Mouse (Mus musculus) cerebellum, postnatal 4 days (tissue): ENCODE results near the gene Gabbr2.

Experiments used
- DNase-seq, 2 experiments: peaks; one replicate each; pipeline ENCODE4 v3.0.0; 2022; ENCODE audit warnings: low spot score in 2 of 2, mixed read lengths in 1 of 2

Gabbr2 gene

DNA sequence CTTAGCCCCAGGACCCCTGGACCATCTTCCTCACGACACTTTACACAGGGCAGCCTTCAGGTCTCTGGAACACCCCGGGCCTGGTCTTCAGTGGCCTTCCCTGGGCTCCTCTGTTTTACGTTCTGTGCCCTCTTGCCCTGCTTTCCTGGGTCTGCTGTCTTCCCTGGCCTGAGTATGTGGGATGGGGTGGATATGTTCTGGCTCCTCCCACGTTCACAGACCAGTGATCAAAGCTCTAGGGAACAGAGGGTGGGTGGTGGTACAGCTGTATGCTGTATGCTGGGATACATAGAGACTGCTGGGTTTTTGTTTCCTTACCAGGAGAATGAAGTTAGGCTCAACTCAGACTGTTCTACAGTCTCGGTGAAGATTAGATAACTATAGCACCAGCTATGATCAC is 274.5 kb downstream of the Gabbr2 start:
- no peak for DNase-seq

DNA sequence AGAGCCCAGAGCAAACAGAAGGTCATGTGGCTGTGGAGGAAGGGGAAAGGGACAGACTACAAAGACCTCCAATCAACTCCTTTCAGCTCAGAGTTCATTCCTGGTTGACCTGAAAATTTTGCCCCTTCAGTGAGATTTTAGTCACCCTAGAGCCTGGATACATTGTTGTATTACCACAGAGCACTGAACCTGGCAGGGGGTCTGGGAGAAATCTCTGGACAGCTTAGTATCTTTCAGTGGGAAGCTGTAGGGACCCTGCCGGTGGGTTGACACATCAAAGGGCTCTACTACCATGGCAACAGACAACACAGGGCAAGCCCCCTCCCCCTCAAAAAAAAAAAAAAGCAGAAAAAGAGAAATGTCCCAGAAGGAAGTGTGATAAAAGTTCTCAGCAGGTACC is 275.3 kb downstream of the Gabbr2 start:
- DNase-seq: no peak

DNA sequence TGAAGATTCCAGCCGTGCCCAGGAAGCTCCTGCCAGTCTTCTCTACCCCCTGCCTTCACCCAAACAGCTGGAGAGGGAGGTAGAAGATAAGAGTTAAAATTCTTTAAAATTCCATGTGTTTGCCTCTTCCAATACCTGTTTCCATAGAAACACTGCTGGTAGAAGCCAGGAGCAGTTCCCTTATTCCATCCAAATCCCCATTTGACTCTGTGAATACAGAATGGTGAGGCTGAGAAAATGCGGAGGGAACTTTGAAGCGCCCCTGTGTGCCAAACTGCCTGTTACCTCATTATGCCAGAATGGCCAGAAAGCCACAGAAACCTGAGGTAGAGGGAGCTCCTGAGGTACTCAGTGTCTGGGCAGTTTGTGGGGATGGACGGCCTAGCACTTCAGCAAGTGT is 281.1 kb downstream of the Gabbr2 start:
- no peak for DNase-seq

DNA sequence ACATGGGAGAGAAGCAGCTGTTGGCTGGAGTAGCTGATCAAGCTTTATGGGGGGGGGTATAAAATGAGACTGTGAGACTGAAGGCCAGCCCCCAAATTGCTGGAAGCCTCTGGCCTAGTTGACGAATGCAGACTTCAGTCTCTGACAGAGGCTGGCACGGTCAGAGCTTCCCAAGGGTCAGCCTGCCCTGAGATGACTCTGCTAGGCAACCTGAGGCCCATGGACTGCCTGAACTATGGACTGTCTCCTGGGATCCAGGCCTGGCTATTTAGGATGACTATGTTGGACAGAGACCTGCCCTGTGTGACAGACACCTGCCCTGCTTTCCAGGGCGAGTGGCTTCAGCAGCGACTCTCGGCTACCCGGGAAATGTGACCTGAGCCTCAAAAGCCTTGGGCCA is 281.7 kb downstream of the Gabbr2 start:
- DNase-seq: no peak

DNA sequence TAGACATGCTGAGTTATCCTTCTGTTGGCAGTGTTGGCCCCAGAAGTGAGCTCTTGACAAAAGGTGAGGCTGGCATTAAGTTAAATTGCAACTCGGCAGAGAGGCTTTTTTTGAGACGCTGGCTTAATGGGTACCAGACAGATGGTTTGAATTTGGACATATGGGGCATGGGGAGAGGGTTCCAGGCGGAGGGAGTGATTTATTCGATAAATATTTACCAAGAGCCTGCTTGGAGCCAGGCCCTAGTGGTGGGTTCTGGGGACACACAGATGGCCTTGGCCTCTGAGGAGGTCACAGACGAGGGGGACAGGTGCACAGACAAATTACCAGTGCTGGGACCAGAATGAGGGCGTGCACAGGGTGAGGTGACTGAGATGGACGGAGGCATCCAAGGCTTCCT is 282.2 kb downstream of the Gabbr2 start:
- peak in 1 of 2 experiments; percentile 24 for DNase-seq

GRCm38 (mm10) chr4:46705739-46706138 is 285.9 kb downstream of the Gabbr2 start:
- no peak for DNase-seq

- DNase-seq: no peak
Measured at GRCm38 (mm10) chr4:46703146-46703545, 288.5 kb downstream of the Gabbr2 start.

DNA sequence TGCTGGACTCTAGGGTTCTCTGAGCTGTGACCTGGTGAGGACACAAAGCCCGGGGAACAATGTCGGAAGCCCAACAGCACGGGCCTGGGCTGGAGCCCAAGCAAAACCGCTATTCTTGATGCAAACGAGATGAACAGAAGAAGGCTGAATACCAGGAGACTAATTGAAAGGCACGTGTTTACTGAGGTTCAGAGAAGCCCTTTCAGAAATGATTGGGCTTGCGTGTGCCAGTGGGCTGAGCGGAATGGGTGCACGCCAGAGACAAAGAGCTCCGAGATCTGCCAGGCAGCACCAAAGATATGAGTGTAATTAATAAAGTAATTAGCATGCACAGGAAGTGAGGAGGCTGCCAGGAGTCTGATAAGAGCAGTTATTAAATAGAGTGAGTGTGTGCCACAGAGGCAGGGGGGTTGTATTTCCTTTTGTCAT is 291.4 kb downstream of the Gabbr2 start:
- no peak for DNase-seq

DNA sequence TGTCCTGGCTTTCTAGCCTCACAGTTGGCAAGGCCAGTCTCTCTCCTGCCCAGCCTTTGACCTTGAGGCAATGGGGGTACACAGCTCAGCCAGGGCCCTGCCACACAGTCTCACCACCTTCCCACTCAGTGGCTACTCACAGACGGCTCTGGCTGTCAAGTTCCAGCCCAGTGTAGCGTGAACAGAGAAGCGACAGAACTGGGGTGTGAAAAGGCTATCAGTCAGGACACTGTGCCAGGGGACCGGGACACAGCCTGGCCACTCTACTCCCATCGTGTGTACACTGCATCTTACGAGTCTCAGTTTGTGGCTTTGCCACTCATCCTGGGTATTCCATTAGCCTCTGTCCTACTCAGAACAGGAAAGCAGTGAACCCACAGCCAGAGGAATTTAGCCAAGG is 295.2 kb downstream of the Gabbr2 start:
- no peak for DNase-seq

GRCm38 (mm10) chr4:46690565-46690964 is 301.1 kb downstream of the Gabbr2 start:
- peak in 1 of 2 experiments; percentile 62 for DNase-seq

GRCm38 (mm10) chr4:46690023-46690420 is 301.7 kb downstream of the Gabbr2 start:
- DNase-seq: no peak

DNA sequence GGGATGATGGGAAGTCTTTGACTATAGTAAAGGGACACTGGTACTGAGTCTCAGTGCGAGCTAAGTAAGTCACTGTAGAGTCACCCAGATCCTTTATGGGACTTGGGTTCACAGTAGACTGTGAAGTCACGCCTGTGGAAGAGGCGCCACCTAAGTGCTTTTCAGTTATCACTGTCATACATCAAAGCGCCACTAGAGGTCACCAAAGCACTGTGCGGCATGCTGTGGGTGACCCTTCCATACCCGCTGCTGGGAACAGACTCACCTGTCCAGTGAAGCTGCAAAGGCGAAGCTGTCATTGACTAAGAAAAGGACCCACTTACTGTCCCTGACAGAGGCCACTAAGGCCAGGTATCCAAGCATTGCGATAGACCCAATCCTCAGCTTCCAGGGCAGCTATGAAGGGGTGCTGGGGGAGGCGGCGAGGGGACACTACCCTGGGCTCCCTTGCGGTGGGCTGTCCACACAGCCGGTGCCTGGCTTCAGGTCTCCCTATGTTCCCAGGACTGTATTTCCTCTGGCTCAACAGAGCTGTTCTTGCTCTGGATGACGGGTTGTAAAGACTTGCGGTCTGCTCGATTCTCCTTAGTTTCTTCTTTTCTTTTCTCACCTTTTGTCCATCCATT is 302.2 kb downstream of the Gabbr2 start:
- peak; percentile 74 to 87 for DNase-seq

- no peak for DNase-seq
Measured at GRCm38 (mm10) chr4:46688213-46688832, 303.4 kb downstream of the Gabbr2 start.

GRCm38 (mm10) chr4:46684160-46684559 is 307.5 kb downstream of the Gabbr2 start:
- DNase-seq: peak in 1 of 2 experiments; percentile 50

GRCm38 (mm10) chr4:46676646-46677045 is 315.0 kb downstream of the Gabbr2 start:
- DNase-seq: no peak

- no peak for DNase-seq
Measured at GRCm38 (mm10) chr4:46675992-46676391, 315.7 kb downstream of the Gabbr2 start.

GRCm38 (mm10) chr4:46675272-46675785 is 316.3 kb downstream of the Gabbr2 start:
- no peak for DNase-seq

GRCm38 (mm10) chr4:46668620-46669019 is 323.1 kb downstream of the Gabbr2 start:
- DNase-seq: no peak

- no peak for DNase-seq
Measured at GRCm38 (mm10) chr4:46666420-46666819, 325.3 kb downstream of the Gabbr2 start.

DNA sequence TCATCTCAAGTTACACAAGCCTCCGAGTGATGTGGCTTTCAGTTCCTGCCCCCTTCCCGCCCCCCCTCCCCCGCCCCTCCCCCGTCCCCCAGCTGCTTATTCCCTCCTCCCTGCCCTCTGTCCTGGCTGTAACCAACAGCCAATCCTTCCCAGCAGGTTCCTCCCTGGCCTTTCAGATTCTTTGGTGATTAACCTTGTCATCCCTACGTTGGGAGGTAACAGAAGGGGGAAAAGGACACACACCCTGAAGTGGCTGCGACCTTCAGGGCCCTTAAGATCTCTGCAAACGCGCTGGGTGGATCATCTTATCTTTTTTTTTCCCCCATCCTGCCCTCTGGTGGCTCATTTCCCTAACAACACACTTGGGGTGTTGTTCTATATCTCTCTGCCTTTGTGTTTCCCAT is 326.3 kb downstream of the Gabbr2 start:
- DNase-seq: peak in 1 of 2 experiments; percentile 39

DNA sequence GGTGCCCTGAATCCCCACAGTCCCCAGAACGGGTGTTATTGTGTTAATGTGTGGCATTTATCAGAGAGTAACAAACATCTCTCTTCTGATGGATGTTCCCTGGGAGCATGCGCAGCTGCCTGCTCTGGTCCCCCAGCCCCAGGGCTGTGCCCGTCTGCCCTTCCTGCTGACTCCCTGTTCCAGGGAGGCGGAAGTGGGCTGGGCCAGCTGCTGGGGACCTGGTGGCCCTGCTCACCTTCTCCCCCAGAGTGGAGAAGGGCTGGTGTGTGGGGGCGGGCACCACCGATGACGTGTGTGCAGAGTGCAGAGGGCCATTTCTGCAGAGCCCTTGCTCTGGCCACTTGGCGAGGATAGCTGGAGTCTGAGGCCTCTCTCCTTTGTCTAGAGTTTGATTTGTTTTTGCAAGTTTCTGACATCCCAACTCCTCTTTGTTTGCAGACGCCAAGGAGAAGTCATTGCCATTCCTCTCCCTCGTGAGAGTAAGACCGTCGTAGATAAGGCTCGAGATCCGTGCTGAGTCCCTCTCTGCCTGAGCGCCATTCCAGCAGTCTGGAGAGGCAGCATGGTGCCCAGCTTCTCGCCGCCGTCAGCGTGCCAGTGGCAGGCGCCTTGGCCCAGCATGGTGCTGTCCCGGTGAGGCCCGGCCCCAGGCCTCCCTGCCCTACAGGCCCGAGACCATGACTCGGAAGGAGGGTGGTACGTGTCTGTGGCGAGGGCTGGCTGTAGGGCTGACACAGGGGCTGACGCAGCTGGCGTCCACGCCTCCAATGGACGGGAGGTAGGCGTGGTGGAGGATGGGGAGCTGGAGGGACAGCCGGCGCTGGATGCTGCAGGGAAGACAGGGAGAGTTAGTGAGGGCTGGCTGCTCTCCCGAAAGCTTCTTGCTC is 327.3 kb downstream of the Gabbr2 start:
- peak in 1 of 2 experiments; percentile 47 for DNase-seq

DNA sequence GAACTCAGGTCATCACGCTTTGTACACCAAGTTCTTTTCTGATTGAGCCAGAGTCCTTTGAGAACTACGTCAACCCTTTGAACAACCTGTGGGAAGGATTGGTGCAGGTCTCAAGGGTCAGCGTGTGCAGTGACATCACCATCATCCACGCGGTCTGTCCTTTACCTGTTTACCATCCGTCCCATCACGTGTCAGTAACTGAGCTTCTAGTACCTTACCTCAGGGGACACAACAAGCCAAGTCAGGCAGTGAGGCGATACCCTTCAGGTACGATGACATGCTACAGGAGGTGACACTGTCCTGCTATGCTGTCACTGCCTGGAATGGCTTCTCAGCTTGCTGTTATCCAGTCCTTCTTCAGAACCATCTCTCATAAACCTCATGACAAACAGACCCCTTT is 330.2 kb downstream of the Gabbr2 start:
- no peak for DNase-seq
